Mouse (Mus musculus) liver, embryonic 14.5 days (tissue): ENCODE data around the gene Huwe1.

ENCODE experiments used
- CTCF ChIP-seq: IDR thresholded peaks from 2 replicates; pipeline ENCODE4 v1.5.1; 2016; ENCODE audit warnings: antibody characterized with exemption, low read depth, control low read depth
- EP300 ChIP-seq: IDR thresholded peaks from 2 replicates; pipeline ENCODE4 v1.6.1; 2016; ENCODE audit warnings: antibody characterized with exemption, low read depth

DNA sequence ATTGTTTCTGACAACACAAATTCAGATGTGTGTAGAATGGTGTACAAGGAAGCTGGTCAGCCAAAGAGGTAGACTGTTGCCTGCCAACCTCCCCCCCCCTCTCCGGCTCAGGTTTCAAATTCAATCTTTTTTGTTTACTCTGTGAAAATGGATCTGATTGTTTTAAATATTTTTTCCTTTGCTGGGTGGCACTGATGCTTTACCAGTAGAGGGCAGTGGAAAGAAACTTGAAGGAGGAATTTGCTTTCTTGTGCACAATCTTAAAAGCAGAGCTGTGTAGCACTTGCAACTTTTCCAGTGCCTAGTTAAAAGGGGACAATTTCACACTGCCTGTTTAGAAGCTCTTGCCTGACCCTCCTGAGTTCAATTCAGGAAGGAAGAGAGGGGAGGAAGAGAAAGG lies 146.4 kb downstream of the Huwe1 start:
- no peak for TF ChIP-seq CTCF
- no peak for TF ChIP-seq EP300
